ENCODE assay signal across 14 mouse cellular contexts in the genomic region with DNA sequence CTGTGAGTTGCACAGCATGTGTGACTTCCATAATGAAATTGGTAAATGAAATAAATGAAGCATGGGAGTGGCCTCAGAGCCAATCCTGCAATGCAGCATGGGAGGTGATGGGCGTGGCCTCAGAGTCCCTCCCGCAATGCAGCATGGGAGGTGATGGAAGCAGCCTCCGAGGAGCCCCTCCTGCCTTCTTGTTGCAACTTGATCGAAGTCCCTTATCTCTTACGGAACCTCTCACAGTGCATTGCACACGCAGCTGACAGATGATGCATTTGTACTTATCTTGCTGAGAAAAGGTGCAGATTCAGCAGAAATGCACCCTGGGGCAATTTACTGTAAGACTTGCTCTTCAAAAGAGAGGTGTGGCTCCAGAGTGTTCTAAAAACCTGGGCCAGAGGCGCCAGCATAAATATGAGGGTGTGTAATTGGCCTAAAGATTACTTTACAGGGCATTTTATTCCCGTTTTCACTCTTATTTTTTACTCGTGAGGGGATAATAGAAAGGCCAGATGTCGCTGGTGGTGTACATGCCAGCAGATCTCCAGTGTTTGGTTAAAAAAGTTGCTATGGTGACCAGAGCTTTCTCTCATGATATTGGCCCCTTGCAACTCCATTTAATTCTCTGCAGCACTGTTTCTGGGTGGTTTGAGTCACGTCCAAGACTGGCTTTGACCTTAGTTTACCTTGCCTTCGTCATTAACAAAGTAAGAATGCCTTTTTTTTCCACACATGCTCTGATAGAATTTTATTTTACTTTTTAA. TPM values are rescaled to one million over a fixed set of nuclear protein-coding genes. Genes with fewer than 3 reads are reported as not detected.
DNase-seq lines count a peak whose midpoint lies in the region; ATAC-seq and TF ChIP-seq lines count a peak whose summit lies in the region.
"Had no signal": no experiment of that assay in that cellular context is flagged by ENCODE, and none has a peak within 500 bp of the region (broad histone marks: within the 10 kb centered on the region; RNA-seq: fewer than 3 reads in every experiment).

No protein-coding gene starts in this region.

- no peak overlapping the region for H3K27ac ChIP-seq in lung, embryonic 14.5 days (ENCODE audit: low read depth)
- no peak overlapping the region for H3K27ac ChIP-seq in stomach, postnatal 0 days (replicated peaks)
- H3K27ac ChIP-seq: embryonic facial prominence, embryonic 12.5 days; forebrain, embryonic 15.5 days had no signal

- no peak for TF ChIP-seq EP300 in stomach, postnatal 0 days (optimal IDR thresholded peaks at IDR 0.05)

- H3K4me3 ChIP-seq in lung, embryonic 14.5 days (ENCODE audit: low read depth, low read length): no peak overlapping the region
- no peak overlapping the region for H3K4me3 ChIP-seq in stomach, postnatal 0 days (ENCODE audit: low read depth, low read length)
- H3K4me3 ChIP-seq: embryonic facial prominence, embryonic 12.5 days; forebrain, embryonic 15.5 days had no signal

- H3K4me2 ChIP-seq in lung, embryonic 14.5 days: no peak overlapping the region
- no peak overlapping the region for H3K4me2 ChIP-seq in stomach, postnatal 0 days (replicated peaks; ENCODE audit: low read depth)
- H3K4me2 ChIP-seq: embryonic facial prominence, embryonic 12.5 days; forebrain, embryonic 15.5 days had no signal

- H3K36me3 ChIP-seq in lung, embryonic 14.5 days (ENCODE audit: insufficient read depth): peaks cover 16% of the 10 kb centered on the region; the same call in 1 of the 2 replicates
- 0 out of 2 replicates have a peak, but pooled peaks cover 5% of the 10 kb centered on the region for H3K36me3 ChIP-seq in stomach, postnatal 0 days (ENCODE audit: control insufficient read depth, insufficient read depth, low read length)

- WGBS in lung, embryonic 14.5 days: 49% methylated on average over 12 of the region's 12 CpGs
- WGBS in stomach, postnatal 0 days: 50% methylated on average over 12 of the region's 12 CpGs

- peaks cover 11% of the 10 kb centered on the region for H3K4me1 ChIP-seq in lung, embryonic 14.5 days (ENCODE audit: insufficient read depth)
- peaks cover 5% of the 10 kb centered on the region; the same call in 1 of the 2 replicates for H3K4me1 ChIP-seq in stomach, postnatal 0 days (replicated peaks; ENCODE audit: control insufficient read depth, insufficient read depth)
- H3K4me1 ChIP-seq: forebrain, embryonic 15.5 days had no signal

- TF ChIP-seq CTCF in lung, embryonic 14.5 days (IDR thresholded peaks at IDR 0.05; ENCODE audit: low read depth): no peak
- no peak for TF ChIP-seq CTCF in stomach, postnatal 0 days (IDR thresholded peaks at IDR 0.05; ENCODE audit: low read depth)

- H3K27me3 ChIP-seq in lung, embryonic 14.5 days (ENCODE audit: insufficient read depth, low read length): no peaks in the 10 kb centered on the region
- H3K27me3 ChIP-seq in stomach, postnatal 0 days (ENCODE audit: control insufficient read depth, insufficient read depth, low read length): no peaks in the 10 kb centered on the region
- H3K27me3 ChIP-seq: embryonic facial prominence, embryonic 12.5 days; forebrain, embryonic 15.5 days had no signal

- no peak overlapping the region for H3K9ac ChIP-seq in lung, embryonic 14.5 days
- no peak overlapping the region for H3K9ac ChIP-seq in stomach, postnatal 0 days (ENCODE audit: low read length)
- H3K9ac ChIP-seq: embryonic facial prominence, embryonic 12.5 days; forebrain, embryonic 15.5 days had no signal

- ATAC-seq in lung, embryonic 14.5 days (ENCODE audit: insufficient read depth): no peak
- ATAC-seq in stomach, postnatal 0 days (ENCODE audit: low FRiP score, low TSS enrichment): peak; percentile 28; the same call in 1 of the 2 replicates
- ATAC-seq: forebrain, embryonic 15.5 days had no signal

- peak; percentile 23 for DNase-seq in gastrocnemius, postnatal 14 days
- no peak for DNase-seq in gastrocnemius, postnatal 10 days
- peak; percentile 50 for DNase-seq in lung, embryonic 14.5 days
- DNase-seq in lung, postnatal 4 days: no peak
- DNase-seq in liver: peak; percentile 83
- DNase-seq in stomach, postnatal 0 days (ENCODE audit: low spot score): peak; percentile 39
- DNase-seq in cerebellum, adult 9-11 months: no peak
- no peak for DNase-seq in retina, postnatal 1 day
- DNase-seq: B cell, adult 2 months; cerebellum, postnatal 14 days; kidney, postnatal 25 days had no signal

- H3K9me3 ChIP-seq in lung, embryonic 14.5 days (ENCODE audit: low read depth, low read length): no peaks in the 10 kb centered on the region
- no peaks in the 10 kb centered on the region for H3K9me3 ChIP-seq in stomach, postnatal 0 days (ENCODE audit: control insufficient read depth, low read length)
- H3K9me3 ChIP-seq: embryonic facial prominence, embryonic 12.5 days; forebrain, embryonic 15.5 days had no signal

- intact Hi-C loops in gastrocnemius, postnatal 14 days (cut with DNase I; ENCODE audit: low total_unique reads): no loop called here

RNA-seq across cellular contexts. Expression of gene D6Ertd527e, which starts 35.4 kb away (rescaled TPM):
- not detected for total RNA-seq in gastrocnemius, postnatal 14 days (2021)
- under 1 TPM in 1 of 2 experiments, not detected in 1; 0.11 TPM for total RNA-seq in gastrocnemius, postnatal 10 days (2021)
- polyA plus RNA-seq in lung, embryonic 14.5 days (2014; fragmentation: Nextera tagmentation; extraction: Ambion mirVana): 0.53 and 0.69 TPM in 2 replicates
- 0.19 and 0.29 TPM in 2 replicates for polyA plus RNA-seq in stomach, postnatal 0 days (2015; fragmentation: Nextera tagmentation; extraction: Ambion mirVana)
- polyA plus RNA-seq: forebrain, embryonic 15.5 days; heart, embryonic 14.5 days had no signal

Comparison
In these comparisons a context has a peak if more than half of its experiments do, and no peak if none do; other contexts are left out.
1. DNase-seq: peak in gastrocnemius, postnatal 14 days (single experiment), lung, embryonic 14.5 days (single experiment), liver (single experiment) and stomach, postnatal 0 days (single experiment); none in gastrocnemius, postnatal 10 days (single experiment), lung, postnatal 4 days (0 of 2), cerebellum, adult 9-11 months (single experiment) and retina, postnatal 1 day (single experiment).